Mouse (Mus musculus) testis, adult 2 months (tissue): Measurements from ENCODE around the gene Galnt14. TPM values are rescaled to one million over a fixed set of nuclear protein-coding genes. Genes with fewer than 3 reads are reported as not detected.

Source experiments
- H3K27ac ChIP-seq: fragments of 200-500 bp; 2 replicates; pipeline ENCODE4 v1.5.1; 2012; ENCODE audit warnings: low read depth, low read length; ENCODE audit not compliant: control insufficient read depth, insufficient read depth
- H3K27me3 ChIP-seq: fragments of 200-500 bp; 2 replicates; pipeline ENCODE4 v1.6.1; 2012; ENCODE audit warnings: mild to moderate bottlenecking, low read length, moderate library complexity; ENCODE audit not compliant: control insufficient read depth, insufficient read depth
- H3K36me3 ChIP-seq: fragments of 200-500 bp; 2 replicates; pipeline ENCODE4 v1.6.1; 2012; ENCODE audit warnings: mild to moderate bottlenecking, low read length; ENCODE audit not compliant: control insufficient read depth, insufficient read depth
- H3K4me1 ChIP-seq: fragments of 200-500 bp; 2 replicates; pipeline ENCODE4 v1.6.1; 2012; ENCODE audit warnings: low read length; ENCODE audit not compliant: control insufficient read depth, insufficient read depth
- H3K4me3 ChIP-seq: fragments of 200-500 bp; 2 replicates; pipeline ENCODE4 v1.5.1; 2012; ENCODE audit warnings: low read depth, mild to moderate bottlenecking, low read length, moderate library complexity, mixed read lengths; ENCODE audit not compliant: control insufficient read depth
- CTCF ChIP-seq: fragments of 200-500 bp; IDR thresholded peaks from 2 replicates; pipeline ENCODE4 v1.5.1; 2012; ENCODE audit warnings: low read depth, mild to moderate bottlenecking, inconsistent platforms, low read length, moderate library complexity; ENCODE audit not compliant: control insufficient read depth, insufficient read depth, insufficient replicate concordance
- POLR2A ChIP-seq: fragments of 200-500 bp; IDR thresholded peaks from 2 replicates; pipeline ENCODE4 v1.6.1; 2012; ENCODE audit warnings: low read depth, mild to moderate bottlenecking, inconsistent platforms, low read length, moderate library complexity; ENCODE audit not compliant: control insufficient read depth
- polyA plus RNA-seq: library from polyadenylated mRNA; depleted of rRNA; stranded (reverse); fragments of >200 nt; gene quantifications from 2 replicates; pipeline ENCODE4 v1.2.3, GENCODE M21; 2012

Galnt14 gene
- polyA plus RNA-seq, 1 experiment = 3.9 TPM

DNA sequence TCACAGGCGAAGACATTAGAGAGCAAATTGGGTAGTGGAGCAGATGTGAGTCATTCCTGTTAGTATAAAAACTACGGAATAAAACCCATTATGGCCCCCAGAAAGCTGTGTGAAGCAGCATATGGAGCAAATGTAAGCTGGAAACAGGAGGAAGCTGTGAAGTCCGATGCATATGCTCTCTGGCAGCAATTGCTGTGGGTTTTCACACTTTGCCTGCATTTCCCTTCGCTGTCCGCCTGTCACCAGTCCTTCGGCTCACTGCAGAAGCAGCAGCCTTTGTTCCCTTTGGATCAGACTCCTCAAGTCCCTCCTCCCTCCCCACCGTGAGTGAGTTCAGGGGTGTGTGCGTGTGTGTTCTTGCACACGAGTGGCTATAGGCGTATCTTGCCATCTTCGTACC lies 3.1 kb upstream of the Galnt14 start:
- H3K36me3 ChIP-seq = no peaks in the 10 kb centered on the region
- H3K27ac ChIP-seq = no peak overlapping the region
- H3K4me3 ChIP-seq = no peak overlapping the region
- H3K4me1 ChIP-seq = peaks cover 8% of the 10 kb centered on the region
- no peaks in the 10 kb centered on the region; the same call in 1 of the 2 replicates for H3K27me3 ChIP-seq
- TF ChIP-seq POLR2A = no peak
- no peak for TF ChIP-seq CTCF

DNA sequence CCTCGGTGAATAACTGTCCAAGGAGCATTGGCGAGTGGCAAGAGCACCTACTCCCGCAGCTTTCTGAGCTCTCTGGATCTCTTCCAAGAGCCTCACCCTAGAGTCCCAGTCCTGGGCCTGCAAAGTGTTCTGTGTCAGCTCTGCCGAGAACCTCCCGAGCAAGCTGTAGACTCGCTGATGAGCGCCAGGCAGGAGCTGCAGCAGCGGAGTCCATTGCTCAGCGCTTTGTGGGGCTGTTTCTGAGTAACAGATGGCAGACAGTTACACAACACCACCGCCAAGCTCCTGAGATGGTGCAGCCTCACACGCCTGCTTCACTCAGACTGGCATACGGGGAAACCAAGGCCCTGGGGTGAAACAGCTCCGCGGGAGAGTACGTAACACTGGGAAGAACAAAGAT lies 1.7 kb upstream of the Galnt14 start:
- H3K27me3 ChIP-seq = no peaks in the 10 kb centered on the region; the same call in 1 of the 2 replicates
- H3K4me3 ChIP-seq = no peak overlapping the region
- no peak for TF ChIP-seq CTCF
- no peak for TF ChIP-seq POLR2A
- no peaks in the 10 kb centered on the region for H3K36me3 ChIP-seq
- H3K27ac ChIP-seq = no peak overlapping the region
- H3K4me1 ChIP-seq = peaks cover 8% of the 10 kb centered on the region

DNA sequence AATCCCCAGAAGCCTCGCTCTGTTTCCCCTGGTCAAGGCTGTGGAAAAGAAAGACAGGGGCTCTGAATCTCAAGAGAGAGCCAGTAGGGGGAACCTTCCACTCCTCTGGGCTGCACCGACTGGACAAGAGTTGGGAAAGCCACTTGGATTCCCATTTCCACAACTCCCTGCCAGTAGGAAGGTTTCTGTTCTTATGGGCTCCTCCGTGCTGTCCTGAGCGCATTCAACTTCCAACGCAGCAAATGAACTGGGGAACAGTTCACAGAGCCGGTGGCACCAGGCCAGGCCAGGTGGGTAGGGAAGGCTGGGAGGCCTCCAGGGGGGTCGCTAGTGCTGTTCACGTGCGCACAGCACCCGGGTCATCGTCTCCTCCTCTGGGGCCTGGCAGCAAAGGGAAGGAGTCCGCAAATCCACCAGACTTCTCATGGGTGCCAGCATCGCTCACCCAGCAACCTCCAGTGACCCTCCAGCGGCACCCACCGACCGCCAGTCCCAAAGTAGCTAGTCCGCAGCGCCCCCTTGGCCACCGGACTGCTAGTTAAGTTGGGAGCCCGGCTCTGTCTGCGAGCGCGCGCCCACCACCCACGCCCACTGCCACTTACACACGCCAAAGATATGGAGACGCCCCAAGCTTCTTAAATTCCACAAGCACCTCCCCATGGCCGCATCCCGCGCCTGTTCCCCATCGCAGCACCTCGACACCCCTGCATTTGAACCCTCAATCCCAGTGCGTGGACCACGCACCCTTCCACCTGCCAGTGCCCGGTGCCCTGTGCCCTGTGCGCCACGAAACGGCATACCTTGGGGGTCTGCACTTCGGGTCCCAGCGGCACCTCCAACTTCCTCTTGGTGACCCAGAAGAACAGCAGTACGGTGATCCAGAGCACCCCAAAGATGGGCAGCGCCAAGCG lies 867 bp downstream of the Galnt14 start:
- Histone ChIP-seq H3K4me1 (peaks cover 8% of the 10 kb centered on the region), H3K4me3 (peak overlapping the region; percentile 30), H3K36me3 (no peaks in the 10 kb centered on the region), H3K27ac (no peak overlapping the region), H3K27me3 (no peaks in the 10 kb centered on the region; the same call in 1 of the 2 replicates)
- TF ChIP-seq CTCF (no peak), POLR2A (no peak)

DNA sequence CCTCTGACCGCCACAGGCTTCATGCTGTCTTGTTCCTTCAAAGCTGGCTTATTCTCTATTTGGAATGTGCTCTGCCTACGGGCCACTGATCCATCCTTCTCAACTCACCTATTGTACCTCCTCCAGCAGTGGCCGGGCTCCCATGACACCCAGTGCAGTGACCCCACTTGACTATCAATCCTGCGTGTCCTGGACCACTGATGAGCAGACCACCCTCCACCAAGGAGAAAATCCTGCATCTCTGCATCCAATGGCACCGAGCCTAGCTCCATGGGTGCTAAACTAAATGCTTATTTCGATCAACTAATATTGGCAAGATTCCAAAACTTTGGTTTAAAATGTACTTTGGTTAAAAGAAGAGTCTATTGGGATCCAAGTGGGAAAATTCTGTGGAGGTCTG lies 1.8 kb downstream of the Galnt14 start:
- no peak overlapping the region for H3K27ac ChIP-seq
- TF ChIP-seq POLR2A = no peak
- H3K4me1 ChIP-seq = peaks cover 8% of the 10 kb centered on the region
- no peaks in the 10 kb centered on the region; the same call in 1 of the 2 replicates for H3K27me3 ChIP-seq
- no peaks in the 10 kb centered on the region for H3K36me3 ChIP-seq
- no peak overlapping the region for H3K4me3 ChIP-seq

DNA sequence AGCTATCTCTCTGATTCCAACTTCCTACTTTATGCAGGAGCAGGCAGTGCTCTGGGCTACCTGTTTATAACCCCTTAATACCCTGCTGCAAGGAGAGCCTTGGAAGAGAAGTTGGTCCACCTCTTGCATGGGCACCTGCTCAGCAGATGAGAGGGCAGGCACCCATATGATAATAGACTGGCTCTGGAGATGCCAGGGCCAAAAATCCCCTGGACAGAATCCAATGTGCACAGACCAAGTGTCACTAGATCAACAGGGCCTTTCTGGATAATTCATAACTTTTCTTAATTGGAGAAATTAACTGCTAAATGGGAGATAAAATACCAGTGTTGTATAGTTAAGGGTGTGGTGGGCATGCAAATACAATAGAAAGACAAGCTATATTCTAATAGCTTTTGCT lies 6.7 kb downstream of the Galnt14 start:
- Histone ChIP-seq H3K27me3 (no peaks in the 10 kb centered on the region), H3K36me3 (no peaks in the 10 kb centered on the region), H3K27ac (no peak overlapping the region), H3K4me3 (no peak overlapping the region), H3K4me1 (no peaks in the 10 kb centered on the region)
- TF ChIP-seq POLR2A (no peak), CTCF (no peak)

DNA sequence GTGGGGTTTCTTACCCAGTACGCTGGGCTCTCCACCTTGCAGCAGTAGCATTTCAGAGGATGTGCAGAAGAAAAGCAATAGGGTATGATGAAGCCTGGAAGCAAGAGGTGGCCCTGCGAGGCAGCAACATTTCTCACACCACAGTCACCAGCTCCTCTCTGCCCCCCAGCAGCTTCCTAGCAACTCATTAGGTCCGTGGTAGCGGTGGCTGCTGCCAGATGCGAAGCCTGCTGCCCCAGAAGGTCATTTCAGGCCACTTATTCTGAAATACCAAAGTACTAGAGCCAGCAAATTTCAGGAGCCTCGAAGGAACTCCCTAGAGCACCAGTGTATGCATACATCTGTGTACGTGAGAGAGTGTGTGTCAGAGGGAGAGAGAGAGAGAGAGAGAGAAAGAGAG lies 9.2 kb downstream of the Galnt14 start:
- Histone ChIP-seq H3K36me3 (no peaks in the 10 kb centered on the region), H3K4me3 (no peak overlapping the region), H3K4me1 (no peaks in the 10 kb centered on the region), H3K27ac (no peak overlapping the region), H3K27me3 (no peaks in the 10 kb centered on the region)
- no peak for TF ChIP-seq CTCF
- TF ChIP-seq POLR2A = no peak

DNA sequence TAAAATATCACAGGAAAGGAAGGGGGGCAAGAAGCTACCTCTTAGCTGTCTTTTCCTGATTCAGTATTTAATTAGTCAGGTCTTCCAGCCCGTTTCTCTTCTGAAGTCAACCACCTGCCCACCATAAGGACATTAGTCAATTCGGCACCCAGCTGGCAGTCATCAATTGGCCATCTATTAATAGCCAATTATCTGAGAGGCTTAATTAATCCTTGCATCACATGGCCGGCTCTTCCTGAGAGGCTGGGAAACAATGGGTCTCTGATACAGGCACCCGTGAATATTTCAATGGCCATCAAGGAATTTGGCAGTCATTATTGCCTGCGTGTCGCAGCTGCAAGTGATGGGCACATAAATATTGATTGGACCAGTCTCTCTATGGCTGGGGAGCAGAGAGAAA lies 10.4 kb downstream of the Galnt14 start:
- Histone ChIP-seq H3K4me1 (no peaks in the 10 kb centered on the region), H3K27me3 (no peaks in the 10 kb centered on the region), H3K4me3 (no peak overlapping the region), H3K36me3 (no peaks in the 10 kb centered on the region), H3K27ac (no peak overlapping the region)
- TF ChIP-seq POLR2A = no peak
- TF ChIP-seq CTCF = no peak
